Mouse (Mus musculus): ENCODE data around the gene Sbno1. TPM values are rescaled to one million over a fixed set of nuclear protein-coding genes. Genes with fewer than 3 reads are reported as not detected.

Sbno1 gene
- polyA plus RNA-seq, 1 experiment from 2014 or later: 111 TPM

DNA sequence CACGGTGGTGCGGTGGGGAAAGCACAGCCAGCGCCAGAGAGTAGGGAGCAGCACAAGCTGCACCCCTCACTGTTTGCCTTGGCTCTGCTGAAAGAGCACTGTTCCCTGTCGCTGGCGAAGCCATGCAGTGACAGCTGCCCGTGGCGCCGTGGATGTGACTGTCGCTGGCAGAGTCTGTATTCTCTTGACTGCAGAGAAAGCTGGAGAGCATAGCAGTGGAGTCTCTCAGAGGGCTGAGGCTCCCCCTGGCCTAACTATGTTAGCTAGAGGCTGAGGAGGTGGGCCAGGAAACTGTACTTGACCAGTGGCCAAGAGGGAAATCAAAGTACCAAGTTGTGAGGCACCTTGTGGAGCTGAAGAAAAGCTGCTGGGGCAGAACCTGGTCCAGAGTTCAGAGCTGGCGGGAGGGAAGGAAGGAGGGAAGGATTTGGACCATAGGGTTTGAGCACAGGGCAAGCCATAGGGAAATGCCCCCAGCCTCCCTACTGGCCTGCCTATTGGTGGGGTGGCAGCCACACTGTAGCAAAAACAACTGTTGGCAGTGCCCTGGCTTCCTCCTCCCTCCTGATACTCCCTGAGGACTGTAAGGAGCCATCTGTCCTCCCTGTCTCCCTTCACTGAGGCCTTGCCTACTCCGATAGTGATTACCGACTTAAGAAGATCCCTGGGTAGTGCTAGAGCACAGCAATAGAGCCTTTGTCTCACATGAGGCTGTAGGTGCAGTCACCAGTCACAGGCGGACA is 27.7 kb upstream of the Sbno1 start:
- no peak; the same call in 1 of the 2 replicates for ATAC-seq (replicated peaks)
- Histone ChIP-seq H3K36me3 (peaks cover 89% of the 10 kb centered on the region), H3K9ac (replicated peaks) (no peak overlapping the region)

DNA sequence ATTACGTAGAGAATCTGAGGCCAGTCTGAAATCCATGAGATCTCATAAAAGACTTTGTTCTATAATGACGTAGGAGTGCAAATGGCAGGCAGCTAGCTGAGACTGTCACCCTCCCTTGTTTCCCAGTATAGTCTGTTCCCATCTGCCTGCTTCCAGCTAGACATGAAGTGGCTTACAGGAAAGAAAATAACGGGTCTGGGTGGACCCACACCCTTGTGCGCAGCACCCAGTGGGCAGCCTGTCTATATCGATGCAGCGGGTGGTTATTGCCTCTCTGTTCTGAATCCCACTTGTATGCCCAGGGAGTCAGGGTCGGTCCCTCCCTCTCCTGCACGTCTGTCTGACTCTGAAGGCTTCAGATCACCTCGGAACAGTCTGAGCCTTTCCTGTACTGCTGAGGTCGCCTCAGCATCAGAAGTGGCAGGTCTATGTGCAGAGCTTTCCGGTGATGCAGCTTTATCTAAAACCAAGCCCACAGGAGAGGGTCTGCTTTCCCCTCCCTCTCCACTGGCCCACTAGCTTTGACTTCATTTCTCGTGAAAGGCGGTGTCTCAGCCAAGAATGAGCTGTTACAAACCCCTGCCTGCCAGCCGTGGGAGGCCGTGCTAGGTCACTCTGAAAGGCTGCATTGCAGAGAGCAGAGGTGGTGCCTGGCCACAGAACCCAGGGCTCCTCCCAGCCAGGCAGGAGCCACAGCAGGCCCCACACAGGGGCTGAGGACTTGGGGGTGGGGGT is 26.9 kb upstream of the Sbno1 start:
- no peaks in the 10 kb centered on the region for H3K27me3 ChIP-seq
- peak overlapping the region; percentile 81 for H3K27ac ChIP-seq (replicated peaks)
- peaks cover 89% of the 10 kb centered on the region for H3K36me3 ChIP-seq
- H3K4me3 ChIP-seq: no peak overlapping the region
- WGBS: 77% methylated on average over 15 of the region's 15 CpGs
- no peaks in the 10 kb centered on the region for H3K9me3 ChIP-seq
- no peak; the same call in 1 of the 2 replicates for ATAC-seq (replicated peaks)
- H3K9ac ChIP-seq (replicated peaks): no peak overlapping the region
- H3K4me1 ChIP-seq: peaks cover 15% of the 10 kb centered on the region; the same call in 1 of the 2 replicates
- no peak overlapping the region for H3K4me2 ChIP-seq (replicated peaks)

More for the DNA sequence above, 27.7 kb upstream of the Sbno1 start:
- 75% methylated on average over 13 of the region's 13 CpGs for WGBS
- Histone ChIP-seq H3K27me3 (no peaks in the 10 kb centered on the region), H3K4me2 (replicated peaks) (no peak overlapping the region), H3K9me3 (no peaks in the 10 kb centered on the region), H3K27ac (replicated peaks) (peak overlapping the region; percentile 81), H3K4me1 (peaks cover 13% of the 10 kb centered on the region; the same call in 1 of the 2 replicates), H3K4me3 (no peak overlapping the region)

DNA sequence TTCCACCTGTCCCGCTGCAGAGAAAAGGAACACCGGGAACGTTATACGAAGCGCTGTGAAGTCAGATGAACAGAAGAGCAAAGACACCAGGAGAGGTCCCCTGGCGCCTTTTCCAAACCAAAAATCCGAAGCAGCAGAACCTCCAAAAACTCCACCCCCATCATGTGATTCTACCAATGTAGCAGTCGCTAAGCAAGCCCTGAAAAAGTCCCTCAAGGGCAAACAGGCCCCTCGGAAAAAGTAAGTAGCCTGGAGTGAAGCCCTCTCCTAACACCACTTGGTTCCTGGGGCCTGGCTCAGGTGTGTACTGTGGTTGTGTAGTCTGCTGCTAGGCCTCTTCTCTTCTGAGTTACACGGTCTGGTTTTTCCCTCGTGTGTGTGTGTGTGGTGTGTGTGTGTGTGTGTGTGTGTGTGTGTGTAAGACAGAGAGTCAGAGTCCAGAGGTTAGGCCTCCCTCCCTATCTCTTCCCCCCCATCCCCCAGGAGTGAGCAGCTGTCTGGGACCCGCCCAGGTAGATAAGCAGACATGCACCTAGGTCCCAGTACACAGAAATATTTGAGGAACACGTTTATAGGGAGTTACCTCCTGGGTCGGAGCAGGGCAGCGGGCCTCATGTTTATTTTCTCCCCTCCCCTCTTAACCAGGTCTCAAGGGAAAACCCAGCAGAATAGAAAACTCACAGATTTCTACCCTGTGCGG is 25.0 kb upstream of the Sbno1 start:
- Histone ChIP-seq H3K27me3 (no peaks in the 10 kb centered on the region), H3K9me3 (no peaks in the 10 kb centered on the region), H3K36me3 (peaks cover 77% of the 10 kb centered on the region), H3K4me1 (peaks cover 28% of the 10 kb centered on the region), H3K27ac (replicated peaks) (no peak overlapping the region), H3K4me3 (no peak overlapping the region), H3K4me2 (replicated peaks) (no peak overlapping the region), H3K9ac (replicated peaks) (no peak overlapping the region)
- no peak for ATAC-seq (replicated peaks)
- WGBS: 89% methylated on average over 16 of the region's 16 CpGs

DNA sequence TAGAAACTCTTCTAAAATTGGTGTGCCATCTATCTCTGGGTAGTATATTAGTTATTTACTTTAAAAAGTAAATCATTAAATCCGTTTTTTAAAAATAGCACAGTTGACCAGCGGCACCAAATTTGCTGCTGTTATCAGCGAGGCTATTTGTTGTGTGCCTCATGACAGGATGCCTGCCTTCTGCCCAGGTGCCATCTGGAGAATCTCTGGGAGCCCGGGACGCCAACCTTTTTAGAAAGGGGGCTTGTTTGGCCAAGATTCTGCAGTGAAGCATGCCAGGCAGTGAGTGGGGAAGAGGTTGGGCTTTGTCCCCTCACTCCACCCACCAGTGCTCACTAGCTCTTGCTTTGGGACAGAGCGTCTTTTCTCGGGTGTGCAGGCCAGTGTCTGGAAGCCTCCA is 24.2 kb upstream of the Sbno1 start:
- Histone ChIP-seq H3K9ac (replicated peaks) (no peak overlapping the region), H3K36me3 (peaks cover 71% of the 10 kb centered on the region), H3K4me2 (replicated peaks) (no peak overlapping the region), H3K9me3 (no peaks in the 10 kb centered on the region), H3K4me3 (no peak overlapping the region), H3K27me3 (no peaks in the 10 kb centered on the region), H3K4me1 (peaks cover 28% of the 10 kb centered on the region), H3K27ac (replicated peaks) (no peak overlapping the region; the same call in 1 of the 2 replicates)
- ATAC-seq (replicated peaks): no peak
- WGBS: 90% methylated on average over 7 of the region's 7 CpGs

DNA sequence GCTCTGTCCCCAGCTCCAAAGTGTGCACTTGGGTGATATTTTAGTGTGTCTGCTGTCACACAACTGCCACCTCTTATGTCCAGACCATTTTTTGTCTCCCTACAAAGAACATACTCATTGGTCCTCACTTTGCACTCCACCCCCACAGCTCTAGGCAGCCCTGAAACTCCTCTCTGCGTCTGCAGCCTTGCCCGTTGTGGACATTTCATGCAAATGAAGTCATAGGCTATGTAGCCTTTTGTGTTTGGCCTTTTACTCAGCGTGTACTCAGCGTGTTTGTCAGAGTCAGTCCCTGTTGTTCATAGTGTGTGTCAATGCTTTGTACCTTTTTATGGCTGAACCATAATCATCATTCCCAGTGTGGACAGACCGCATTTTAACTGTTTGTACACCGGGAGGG is 23.7 kb upstream of the Sbno1 start:
- H3K4me3 ChIP-seq: no peak overlapping the region
- no peak overlapping the region for H3K9ac ChIP-seq (replicated peaks)
- H3K4me1 ChIP-seq: peaks cover 34% of the 10 kb centered on the region
- no peaks in the 10 kb centered on the region for H3K27me3 ChIP-seq
- no peak for ATAC-seq (replicated peaks)
- H3K36me3 ChIP-seq: peaks cover 66% of the 10 kb centered on the region
- no peaks in the 10 kb centered on the region for H3K9me3 ChIP-seq
- no peak overlapping the region for H3K27ac ChIP-seq (replicated peaks)
- 72% methylated on average over 6 of the region's 6 CpGs for WGBS
- no peak overlapping the region for H3K4me2 ChIP-seq (replicated peaks)

DNA sequence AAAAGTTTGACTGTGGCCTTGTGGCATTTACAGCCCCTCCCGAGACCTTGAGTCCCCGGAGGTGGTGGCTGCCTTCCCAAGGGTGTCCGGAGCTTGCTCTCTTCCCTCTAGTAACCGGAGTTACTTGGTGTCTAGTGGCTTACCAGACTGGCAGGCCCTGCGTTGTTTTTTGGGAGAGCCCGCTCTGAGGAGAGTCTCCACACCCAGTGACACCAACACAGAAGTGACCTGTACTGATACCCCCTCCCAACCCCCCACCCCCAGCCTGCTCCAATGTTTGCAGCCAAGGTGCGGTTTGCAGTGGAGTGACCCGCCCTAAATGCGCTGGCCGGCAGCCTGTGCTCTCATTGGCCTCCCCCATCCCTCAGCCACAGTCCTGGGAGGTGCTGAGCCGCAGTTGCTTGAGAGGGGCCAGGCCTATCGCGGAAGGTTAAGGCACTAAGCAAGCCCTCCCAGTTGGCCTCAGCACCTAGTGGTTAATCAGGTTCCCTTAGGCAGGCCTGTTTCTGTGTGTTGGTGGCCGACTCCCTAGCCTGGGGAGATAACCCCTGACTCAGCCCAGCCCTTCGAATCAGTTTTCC is 20.6 kb upstream of the Sbno1 start:
- Histone ChIP-seq H3K9ac (replicated peaks) (peak overlapping the region; percentile 91), H3K4me1 (peaks cover 27% of the 10 kb centered on the region), H3K9me3 (no peaks in the 10 kb centered on the region), H3K4me3 (peak overlapping the region; percentile 96), H3K36me3 (peaks cover 40% of the 10 kb centered on the region), H3K4me2 (replicated peaks) (peak overlapping the region; percentile 96), H3K27me3 (no peaks in the 10 kb centered on the region), H3K27ac (replicated peaks) (peak overlapping the region; percentile 83; the same call in 1 of the 2 replicates)
- 0 out of 2 replicates have a peak, but pooled peaks have one; percentile 20 for ATAC-seq (replicated peaks)
- WGBS: 2% methylated on average over 15 of the region's 15 CpGs

DNA sequence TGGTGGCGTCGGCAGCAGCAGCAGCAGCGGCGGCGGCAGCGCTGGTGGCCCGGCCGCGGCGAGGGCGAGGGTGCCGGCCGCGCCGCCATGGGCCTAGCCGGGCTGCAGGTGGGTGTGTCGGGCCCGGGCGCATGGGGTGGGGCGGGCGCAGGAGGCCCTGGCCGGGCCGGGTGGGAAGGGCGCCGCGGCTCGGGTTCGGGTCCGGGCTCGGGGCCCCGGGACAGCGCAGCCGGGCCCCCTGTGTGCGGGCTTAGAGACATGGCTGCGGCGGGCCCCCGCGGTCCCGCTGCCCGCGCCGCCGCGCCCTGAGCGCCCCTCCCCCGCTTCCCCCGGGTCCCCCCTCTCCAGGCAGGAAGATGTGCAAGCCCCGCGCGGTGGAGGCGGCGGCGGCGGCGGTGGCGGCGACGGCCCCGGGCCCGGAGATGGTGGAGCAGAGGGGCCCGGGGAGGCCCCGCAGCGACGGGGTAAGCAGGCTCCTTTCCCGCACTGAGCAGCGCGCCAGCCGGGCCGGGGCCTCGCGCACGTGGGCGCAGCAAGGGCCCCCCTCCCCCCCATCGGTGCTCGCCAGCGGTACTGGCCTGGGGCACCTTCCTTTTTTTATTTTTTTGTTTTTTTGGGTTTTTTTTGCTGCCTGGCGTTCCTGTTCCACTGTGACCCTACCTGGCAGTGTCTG is 20.0 kb upstream of the Sbno1 start:
- peak overlapping the region; percentile 91 for H3K9ac ChIP-seq (replicated peaks)
- H3K4me1 ChIP-seq: peaks cover 29% of the 10 kb centered on the region
- H3K27me3 ChIP-seq: no peaks in the 10 kb centered on the region
- peak overlapping the region; percentile 83 for H3K27ac ChIP-seq (replicated peaks)
- H3K36me3 ChIP-seq: peaks cover 35% of the 10 kb centered on the region
- H3K4me3 ChIP-seq: peak overlapping the region; percentile 96
- no peaks in the 10 kb centered on the region for H3K9me3 ChIP-seq
- peak; percentile 65 for ATAC-seq (replicated peaks)
- under 1% methylated on average over 39 of the region's 77 CpGs for WGBS
- H3K4me2 ChIP-seq (replicated peaks): peak overlapping the region; percentile 96

DNA sequence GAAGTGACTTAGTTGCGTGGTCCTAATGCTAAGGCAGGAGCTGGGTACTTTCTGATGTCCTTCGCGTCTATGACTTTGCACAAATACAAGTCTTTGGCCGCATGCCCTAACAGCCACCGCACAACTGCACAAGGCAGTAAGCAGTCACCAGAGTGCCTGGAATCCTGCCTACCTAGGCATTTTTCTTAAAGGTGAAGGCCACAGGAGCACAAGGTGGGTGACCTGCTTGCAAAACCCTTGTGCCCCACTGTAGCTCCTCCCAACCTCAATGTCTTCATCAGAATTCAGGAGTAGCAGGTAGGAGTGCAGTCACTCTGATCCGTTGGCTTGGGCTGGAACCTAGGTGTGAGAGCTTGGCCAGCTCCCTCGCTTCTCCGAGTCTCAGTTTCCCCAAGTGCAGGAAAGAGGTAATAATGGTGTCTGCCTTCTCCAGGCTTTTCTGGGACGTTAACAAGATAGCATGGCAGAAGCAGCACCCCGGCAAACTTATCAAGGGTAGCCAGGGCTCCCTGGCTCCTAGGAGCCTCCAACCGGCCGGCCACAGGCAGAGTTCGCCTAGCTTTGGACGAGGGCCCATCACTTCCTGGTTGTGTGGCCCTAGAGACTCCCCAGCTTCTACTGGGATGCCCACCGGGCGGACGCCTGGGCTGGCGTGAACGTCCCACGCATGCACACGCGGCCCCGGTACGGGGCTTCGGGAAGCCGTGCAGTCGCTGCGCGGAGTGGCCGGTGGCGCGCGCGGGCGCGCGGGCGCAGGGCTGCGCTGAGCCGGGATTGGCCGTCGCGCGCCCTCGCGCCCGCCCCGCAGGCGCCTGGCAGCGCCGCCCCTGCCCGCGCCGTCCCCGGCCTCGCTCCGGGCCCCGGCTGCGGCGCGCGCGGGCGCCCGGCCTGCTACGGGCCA is 19.1 kb upstream of the Sbno1 start:
- Histone ChIP-seq H3K27me3 (no peaks in the 10 kb centered on the region), H3K4me2 (replicated peaks) (peak overlapping the region; percentile 96), H3K9ac (replicated peaks) (peak overlapping the region; percentile 91), H3K9me3 (no peaks in the 10 kb centered on the region), H3K36me3 (peaks cover 26% of the 10 kb centered on the region), H3K27ac (replicated peaks) (peak overlapping the region; percentile 83), H3K4me1 (peaks cover 36% of the 10 kb centered on the region), H3K4me3 (peak overlapping the region; percentile 96)
- ATAC-seq (replicated peaks): peak; percentile 93
- WGBS: 5% methylated on average over 56 of the region's 66 CpGs

DNA sequence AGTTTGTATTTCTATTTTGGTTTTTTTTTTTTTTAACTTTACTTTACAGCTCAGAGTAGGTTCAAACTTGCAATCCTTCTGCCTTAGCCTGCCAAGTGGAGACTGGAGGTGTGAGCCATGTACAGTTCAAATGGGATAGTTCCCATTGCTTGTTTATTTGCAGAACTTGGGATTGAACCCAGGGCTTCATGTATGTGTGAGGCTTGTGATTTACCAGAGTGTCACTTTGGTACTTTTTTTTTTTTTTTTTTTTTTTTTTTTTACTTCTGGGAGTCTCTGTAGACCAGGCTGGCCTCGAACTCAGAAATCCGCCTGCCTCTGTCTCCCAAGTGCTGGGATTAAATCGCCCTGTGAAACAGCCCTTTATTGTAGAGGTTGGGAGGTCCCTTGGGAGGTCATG is 18.4 kb upstream of the Sbno1 start:
- H3K4me2 ChIP-seq (replicated peaks): peak overlapping the region; percentile 96
- H3K4me3 ChIP-seq: peak overlapping the region; percentile 96; the same call in 1 of the 2 replicates
- no peak for ATAC-seq (replicated peaks)
- no peak overlapping the region for H3K9ac ChIP-seq (replicated peaks)
- 59% methylated on average over 3 of the region's 3 CpGs for WGBS
- peaks cover 21% of the 10 kb centered on the region for H3K36me3 ChIP-seq
- no peak overlapping the region for H3K27ac ChIP-seq (replicated peaks)
- H3K9me3 ChIP-seq: no peaks in the 10 kb centered on the region
- peaks cover 35% of the 10 kb centered on the region for H3K4me1 ChIP-seq
- H3K27me3 ChIP-seq: no peaks in the 10 kb centered on the region

DNA sequence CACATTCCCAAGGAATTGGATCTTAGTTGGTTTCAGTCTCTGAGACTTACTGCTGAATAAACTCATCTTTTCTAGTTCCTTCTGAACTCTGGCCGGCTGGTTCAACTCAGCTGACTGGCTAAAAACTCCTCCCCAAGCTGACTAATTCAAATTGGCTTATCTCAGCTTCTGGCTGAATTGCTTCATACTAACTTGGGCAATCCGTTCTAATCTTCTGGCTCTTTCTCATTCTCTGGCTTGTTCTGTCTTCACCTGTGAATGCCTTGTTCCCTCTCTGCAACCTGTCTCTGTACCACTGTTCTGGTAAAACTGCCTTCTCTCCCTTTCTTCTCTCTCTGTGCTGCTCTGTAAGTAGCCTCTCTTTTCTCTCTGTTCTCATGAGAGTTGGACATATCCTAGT is 16.8 kb upstream of the Sbno1 start:
- Histone ChIP-seq H3K27me3 (no peaks in the 10 kb centered on the region), H3K4me2 (replicated peaks) (no peak overlapping the region), H3K4me1 (peaks cover 33% of the 10 kb centered on the region), H3K9ac (replicated peaks) (no peak overlapping the region), H3K36me3 (peaks cover 6% of the 10 kb centered on the region; the same call in 1 of the 2 replicates), H3K9me3 (no peaks in the 10 kb centered on the region), H3K27ac (replicated peaks) (no peak overlapping the region), H3K4me3 (no peak overlapping the region)
- no peak for ATAC-seq (replicated peaks)
- 89% methylated on average over 2 of the region's 2 CpGs for WGBS

Data from forebrain, embryonic 15.5 days (tissue).